Mouse (Mus musculus): ENCODE measurements around the gene Gm20547.

Gm20547 gene

GRCm38 (mm10) chr17:34896366-34896765, 14.5 kb upstream of the Gm20547 start:
- no peak for DNase-seq (ENCODE audit: low spot score in 2 of 2)

GRCm38 (mm10) chr17:34895724-34896123, 13.9 kb upstream of the Gm20547 start:
- no peak for DNase-seq (ENCODE audit: low spot score in 2 of 2)

- peak; percentile 43 to 52 for DNase-seq (ENCODE audit: low spot score in 2 of 2)
Observed at GRCm38 (mm10) chr17:34894801-34895530, 13.1 kb upstream of the Gm20547 start.

- peak; percentile 93 to 95 for DNase-seq (ENCODE audit: low spot score in 2 of 2)
Observed at GRCm38 (mm10) chr17:34894074-34894597, 12.3 kb upstream of the Gm20547 start.

GRCm38 (mm10) chr17:34893072-34893824, 11.4 kb upstream of the Gm20547 start:
- DNase-seq (ENCODE audit: low spot score in 2 of 2) = no peak

GRCm38 (mm10) chr17:34891377-34891776, 9.5 kb upstream of the Gm20547 start:
- DNase-seq (ENCODE audit: low spot score in 2 of 2) = no peak

- no peak for DNase-seq (ENCODE audit: low spot score in 2 of 2)
Observed at GRCm38 (mm10) chr17:34890074-34890743, 8.4 kb upstream of the Gm20547 start.

GRCm38 (mm10) chr17:34887942-34888341, 6.1 kb upstream of the Gm20547 start:
- no peak for DNase-seq (ENCODE audit: low spot score in 2 of 2)

GRCm38 (mm10) chr17:34885615-34886014, 3.8 kb upstream of the Gm20547 start:
- DNase-seq (ENCODE audit: low spot score in 2 of 2) = no peak

GRCm38 (mm10) chr17:34884704-34885103, 2.9 kb upstream of the Gm20547 start:
- no peak for DNase-seq (ENCODE audit: low spot score in 2 of 2)

GRCm38 (mm10) chr17:34883332-34883731, 1.5 kb upstream of the Gm20547 start:
- no peak for DNase-seq (ENCODE audit: low spot score in 2 of 2)

- DNase-seq (ENCODE audit: low spot score in 2 of 2) = no peak
Observed at GRCm38 (mm10) chr17:34881166-34881565, 676 bp downstream of the Gm20547 start.

GRCm38 (mm10) chr17:34879336-34879879, 2.4 kb downstream of the Gm20547 start, which contains the start of gene Zbtb12:
Zbtb12 (plus strand) TSS chr17:34879483.
- DNase-seq (ENCODE audit: low spot score in 2 of 2) = no peak

- no peak for DNase-seq (ENCODE audit: low spot score in 2 of 2)
Observed at GRCm38 (mm10) chr17:34874321-34874720, 7.5 kb downstream of the Gm20547 start.

GRCm38 (mm10) chr17:34865981-34866380, 15.9 kb downstream of the Gm20547 start:
- no peak for DNase-seq (ENCODE audit: low spot score in 2 of 2)

- no peak for DNase-seq (ENCODE audit: low spot score in 2 of 2)
Observed at GRCm38 (mm10) chr17:34862416-34863081, 19.3 kb downstream of the Gm20547 start, which contains the start of gene Cfb. Cfb (minus strand) TSS chr17:34862518.

- no peak for DNase-seq (ENCODE audit: low spot score in 2 of 2)
Observed at GRCm38 (mm10) chr17:34861704-34862415, 20.0 kb downstream of the Gm20547 start.

GRCm38 (mm10) chr17:34860514-34860913, 21.3 kb downstream of the Gm20547 start:
- DNase-seq (ENCODE audit: low spot score in 2 of 2) = no peak

GRCm38 (mm10) chr17:34858670-34859069, 23.2 kb downstream of the Gm20547 start:
- no peak for DNase-seq (ENCODE audit: low spot score in 2 of 2)

GRCm38 (mm10) chr17:34855825-34856224, 26.0 kb downstream of the Gm20547 start:
- DNase-seq (ENCODE audit: low spot score in 2 of 2) = peak in 1 of 2 experiments; percentile 55

GRCm38 (mm10) chr17:34854761-34855160, 27.1 kb downstream of the Gm20547 start:
- DNase-seq (ENCODE audit: low spot score in 2 of 2) = no peak

Measured in cerebellum, postnatal 4 days (tissue).